Mouse (Mus musculus) gastrocnemius, postnatal 14 days (tissue): ENCODE measurements around the gene Gm19345. TPM values are rescaled to one million over a fixed set of nuclear protein-coding genes. Genes with fewer than 3 reads are reported as not detected.
A peak's percentile ranks its signal among the peaks of the same experiment; 100 is the strongest.

Source experiments
- DNase-seq: peaks from one replicate; pipeline ENCODE4 v3.0.0; 2021; ENCODE audit warnings: mixed read lengths
- intact Hi-C: fragments of 180-260 bp; cut with DNase I; formaldehyde crosslinking; loops from one replicate; pipeline ENCODE4 v1.15.1; 2025; ENCODE audit warnings: low total_unique reads
- long read RNA-seq, 2 experiments: library from polyadenylated mRNA; stranded (forward); transcript quantifications; one replicate each; pipeline ENCODE4 v2.0.0; 2021
- total RNA-seq, 2 experiments: library from RNA; stranded (reverse); gene quantifications; 2 replicates each; pipeline ENCODE4 v1.2.3; 2021

Gene Gm19345
- total RNA-seq, result not detected
- long read RNA-seq, experiment 1, result 0 reads
- long read RNA-seq, experiment 2, result 0 reads

GRCm38 (mm10) chr7:19851858-19852570, at the start of gene Gm19345:
Gm19345 (plus strand) TSS chr7:19852003.
- DNase-seq, result no peak
- intact Hi-C loops, result no loop called here

DNA sequence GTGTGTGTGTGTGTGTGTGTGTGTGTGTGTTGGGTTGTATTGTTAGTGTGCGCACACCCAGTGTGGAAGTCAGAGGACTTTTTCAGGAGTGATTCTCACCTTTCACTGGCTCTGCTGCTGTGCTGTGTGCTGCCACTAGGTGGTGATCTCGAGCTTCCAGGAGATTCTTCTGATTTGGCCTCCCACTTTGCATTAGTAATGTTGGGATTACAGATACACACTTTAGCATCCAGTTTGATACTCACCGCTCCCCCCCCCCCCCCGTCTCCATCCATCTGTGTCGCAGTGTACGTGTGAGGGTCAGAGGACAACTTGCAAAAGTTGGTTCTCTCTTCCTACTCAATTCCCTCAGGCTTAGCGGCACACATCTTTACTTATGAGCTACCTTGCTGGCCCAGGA, 48.8 kb upstream of the Gm19345 start:
- peak; percentile 52 for DNase-seq
- intact Hi-C loops, result loop anchor here (2.0 kb wide), 1 partner anchor 40 kb away; no protein-coding TSS in a partner anchor

DNA sequence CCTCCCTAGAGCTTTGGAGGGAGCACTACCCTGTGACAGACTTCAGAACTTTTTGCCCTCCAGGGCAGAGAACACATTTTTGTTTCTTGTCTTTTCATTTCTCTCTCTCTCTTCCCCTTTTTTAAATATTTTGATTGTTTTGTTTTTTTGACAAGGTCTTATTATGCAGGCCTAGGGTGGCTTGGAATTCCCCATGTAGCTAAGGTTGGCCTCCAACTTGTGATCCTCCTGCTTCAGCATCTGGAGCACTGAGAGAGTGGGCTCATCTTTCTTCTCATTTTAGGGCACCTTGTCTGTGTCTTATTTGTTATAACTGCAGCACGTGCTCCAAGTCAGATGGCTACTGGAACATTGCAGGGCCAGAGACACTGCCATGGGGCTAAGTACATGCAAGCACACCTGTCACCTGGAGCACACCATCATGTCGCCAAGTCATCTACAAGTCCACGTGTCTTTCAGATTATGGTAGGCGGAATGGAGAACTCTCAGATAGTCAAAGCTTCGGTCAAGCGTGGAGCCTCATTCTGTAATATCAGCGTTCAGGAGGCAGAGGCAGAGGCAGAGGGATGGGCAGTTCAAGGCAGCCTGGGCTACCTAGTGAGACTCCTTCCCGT, 45.3 kb upstream of the Gm19345 start:
- no peak for DNase-seq
- intact Hi-C loops, result no loop called here

DNA sequence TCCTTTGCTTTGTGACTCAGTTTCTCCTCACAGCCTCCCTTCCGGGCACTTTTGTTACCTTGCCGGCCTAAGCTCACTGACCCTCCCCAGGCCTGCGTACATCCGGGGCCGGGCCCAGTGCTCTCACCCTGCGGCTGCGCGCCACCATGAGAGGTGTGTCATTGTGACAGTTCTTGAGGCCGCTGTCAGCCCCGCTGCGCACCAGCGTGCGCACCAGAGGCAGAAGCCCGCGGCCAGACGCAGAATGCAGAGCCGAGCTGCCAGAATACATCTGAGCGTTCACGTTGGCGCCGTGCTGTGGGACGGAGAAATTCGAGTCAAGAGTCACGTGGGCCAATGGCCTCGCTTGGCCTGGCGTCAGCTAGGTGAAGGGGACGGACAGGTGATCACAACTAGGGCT, 42.4 kb upstream of the Gm19345 start:
- intact Hi-C loops, result no loop called here
- DNase-seq, result no peak

- DNase-seq, result peak; percentile 61
- intact Hi-C loops, result no loop called here
These were observed 40.7 kb upstream of the Gm19345 start for GRCm38 (mm10) chr7:19811114-19811513.

DNA sequence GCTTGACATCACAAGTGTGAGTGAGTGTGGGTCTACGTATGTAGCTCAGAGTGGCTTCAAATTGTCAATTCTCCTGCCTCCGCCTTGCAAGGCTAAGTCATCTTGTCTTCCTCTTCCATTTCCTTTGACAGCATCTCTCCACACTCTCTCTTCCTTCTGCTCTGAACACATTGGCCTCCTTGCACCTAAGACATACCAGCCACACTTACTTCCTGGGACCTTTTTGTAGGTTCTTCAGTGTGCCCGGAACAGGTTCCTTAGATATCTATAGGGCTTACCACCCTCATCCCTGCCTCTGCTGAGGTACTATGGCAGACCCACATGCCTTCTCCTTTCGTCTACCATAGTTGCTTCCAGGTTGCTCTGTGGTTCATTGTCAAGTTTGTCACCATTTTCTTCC, 38.6 kb upstream of the Gm19345 start:
- DNase-seq, result no peak
- intact Hi-C loops, result no loop called here

DNA sequence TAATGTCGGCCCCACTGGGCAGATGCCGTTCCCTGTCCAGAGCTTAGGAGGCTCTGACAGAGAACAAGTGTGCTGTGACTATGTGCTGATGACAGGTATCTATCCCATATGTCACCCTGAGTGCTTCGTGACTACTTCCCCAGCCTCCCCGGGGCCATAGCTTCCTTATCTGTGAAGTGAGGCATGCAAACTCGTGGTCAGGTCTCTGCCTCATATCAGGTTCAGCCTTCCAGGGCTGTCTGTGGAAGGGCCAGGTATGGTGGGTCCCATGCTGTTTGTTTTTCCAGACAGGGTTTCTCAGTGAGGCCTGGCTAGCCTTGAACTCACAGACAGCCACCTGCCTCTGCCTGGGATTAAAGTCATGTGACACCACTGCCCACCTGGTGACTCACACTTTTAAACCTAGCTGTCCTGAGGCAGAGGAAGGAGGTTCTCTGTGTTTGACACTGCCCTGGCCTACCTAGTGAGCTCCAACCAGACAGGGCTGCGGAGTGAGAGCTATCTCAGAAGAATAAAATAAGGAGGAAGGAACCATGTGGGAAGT, 38.2 kb upstream of the Gm19345 start:
- no peak for DNase-seq
- intact Hi-C loops, result no loop called here

DNA sequence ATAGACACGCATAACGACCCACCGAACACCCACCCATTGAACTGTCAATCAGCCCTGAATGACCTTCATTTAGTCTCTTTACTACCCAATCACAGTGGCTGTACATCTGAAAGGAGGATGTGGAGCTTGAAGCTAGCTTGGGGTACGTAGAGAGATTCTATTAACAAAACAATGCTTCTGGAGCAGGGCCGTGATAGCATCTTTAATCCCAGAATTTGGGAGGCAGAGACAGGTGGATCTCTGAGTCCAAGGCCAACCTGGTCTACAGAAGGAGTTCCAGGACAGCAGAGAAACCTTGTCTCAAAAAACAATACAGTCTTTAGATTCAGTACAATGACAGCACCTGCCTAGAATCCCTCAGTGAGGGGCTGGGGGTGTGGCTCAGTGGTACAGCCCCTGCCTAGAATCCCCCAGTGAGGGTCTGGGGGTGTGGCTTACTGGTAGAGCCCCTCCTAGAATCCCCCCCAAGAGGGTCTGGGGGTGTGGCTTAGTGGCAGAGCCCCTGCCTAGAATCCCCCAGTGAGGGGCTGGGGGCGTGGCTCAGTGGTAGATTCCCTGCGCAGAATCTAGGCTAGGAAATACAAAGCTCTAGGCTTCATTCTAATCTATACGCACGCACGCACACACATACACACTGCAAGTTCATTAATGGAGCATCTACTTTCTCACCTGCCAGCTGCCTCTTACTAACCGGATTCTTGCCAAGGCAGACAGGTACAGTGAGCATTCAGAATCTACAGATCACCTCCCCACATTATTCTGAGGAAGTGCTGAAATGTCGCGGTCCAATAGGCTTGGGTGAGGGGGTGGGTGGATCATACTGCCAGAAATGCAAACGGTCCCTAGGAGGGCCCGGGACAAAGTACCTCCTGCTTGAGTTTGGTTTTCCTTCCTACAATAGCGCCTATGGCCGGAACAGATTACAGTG, 36.2 kb upstream of the Gm19345 start:
- intact Hi-C loops, result no loop called here

DNA sequence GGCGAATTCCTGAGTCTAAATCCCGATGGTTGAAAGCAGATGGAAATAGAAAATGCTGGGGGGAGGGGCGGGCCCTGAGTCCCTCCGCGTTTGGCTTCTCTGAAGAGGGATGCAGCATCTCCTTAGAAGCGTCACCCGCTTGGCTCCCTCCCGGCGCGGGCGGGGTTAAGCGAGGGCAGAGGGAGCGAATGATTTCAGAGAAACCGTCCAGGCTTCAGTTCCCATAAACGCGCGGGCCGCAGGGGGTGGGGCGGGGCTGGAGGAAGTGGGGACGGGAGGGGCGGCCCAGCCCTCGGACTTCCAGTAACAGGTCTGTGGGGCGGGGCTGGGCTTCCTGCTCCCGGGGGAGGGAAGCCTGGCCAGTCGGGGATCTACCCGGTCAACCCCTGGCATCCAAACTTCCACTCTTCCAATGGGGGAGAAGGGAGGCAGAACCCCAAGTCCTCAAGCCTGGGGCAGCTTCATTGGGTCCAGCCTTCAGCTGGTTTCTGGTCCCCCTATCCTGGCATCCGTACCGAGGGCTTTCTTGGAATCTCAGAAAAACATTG, 35.5 kb upstream of the Gm19345 start:
- intact Hi-C loops, result no loop called here
- peak; percentile 93 for DNase-seq

More for the DNA sequence above, 36.2 kb upstream of the Gm19345 start:
- DNase-seq, result no peak

GRCm38 (mm10) chr7:19817382-19818105, 34.3 kb upstream of the Gm19345 start:
- peak; percentile 77 for DNase-seq
- intact Hi-C loops, result no loop called here

GRCm38 (mm10) chr7:19818440-19818839, 33.4 kb upstream of the Gm19345 start:
- intact Hi-C loops, result no loop called here
- DNase-seq, result no peak

DNA sequence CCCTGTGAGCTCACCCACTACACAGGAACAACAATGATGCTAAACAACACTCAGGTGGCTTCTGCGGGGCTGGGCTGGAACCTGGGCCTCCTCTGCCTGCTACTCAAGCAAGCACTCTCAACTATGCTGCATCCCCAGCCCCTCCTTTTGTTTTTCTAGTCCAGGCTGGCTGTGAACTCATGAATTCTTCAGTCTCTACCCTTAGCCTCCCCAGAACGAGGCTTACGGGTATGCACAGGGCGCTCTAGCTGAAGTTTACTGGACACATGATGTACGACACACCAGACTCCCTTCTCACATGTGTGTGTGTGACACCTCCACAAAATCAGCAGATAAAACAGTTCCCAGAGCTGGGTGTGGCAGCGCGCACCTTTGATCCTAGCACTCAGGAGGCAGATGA, 32.9 kb upstream of the Gm19345 start:
- DNase-seq, result no peak
- intact Hi-C loops, result no loop called here

DNA sequence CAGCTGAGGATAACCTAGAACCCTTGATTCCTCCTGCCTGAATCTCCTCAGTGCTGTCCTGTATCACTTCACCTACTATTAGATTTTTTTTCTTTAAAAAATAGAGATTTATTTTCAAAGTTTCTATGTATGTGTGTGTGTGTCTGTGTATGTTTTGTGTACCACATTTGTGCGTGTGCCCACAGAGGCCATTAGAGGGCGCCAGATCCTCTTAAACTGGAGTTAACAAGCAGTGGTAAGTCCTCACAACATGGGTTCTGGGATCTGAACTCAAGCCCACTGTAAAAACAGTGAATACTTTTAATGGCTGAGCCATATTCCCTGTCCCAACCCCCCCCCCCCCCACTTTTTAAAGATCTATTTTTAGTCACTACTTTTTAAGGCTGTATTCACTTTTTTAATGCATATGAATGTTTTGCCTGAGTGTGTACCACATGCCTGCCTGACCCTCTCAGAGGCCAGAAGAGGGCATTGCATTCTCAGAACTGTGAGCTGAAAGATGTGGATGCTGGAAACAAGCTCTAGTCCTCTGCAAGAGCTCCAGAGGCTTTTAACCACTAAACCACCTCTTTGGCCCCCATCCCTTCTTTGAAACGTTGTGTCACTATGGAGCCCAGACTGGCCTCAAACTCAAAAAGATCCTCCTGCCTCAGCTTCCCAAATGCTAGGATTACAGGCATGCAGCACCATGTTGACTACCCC, 31.3 kb upstream of the Gm19345 start:
- no peak for DNase-seq
- intact Hi-C loops, result no loop called here

DNA sequence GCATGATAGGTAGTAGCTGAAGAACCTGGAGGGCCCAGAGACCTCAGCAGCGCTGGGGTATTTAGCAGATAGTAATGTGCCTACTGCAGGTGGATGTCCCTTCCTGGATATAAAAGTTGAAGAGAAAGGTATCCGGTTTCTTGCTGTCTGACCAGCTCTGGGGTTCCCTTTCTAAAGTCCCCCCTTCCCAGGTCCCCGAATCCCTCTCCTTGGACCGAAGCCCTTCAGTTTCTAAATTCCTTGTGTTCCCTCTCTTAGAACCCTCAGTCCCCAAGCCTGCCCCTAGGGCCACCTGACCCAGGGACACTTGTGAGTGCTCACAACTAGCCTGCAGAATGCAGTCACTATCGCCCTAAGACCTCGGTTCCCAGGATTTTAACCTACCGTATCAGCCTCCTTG, 30.2 kb upstream of the Gm19345 start:
- no peak for DNase-seq
- intact Hi-C loops, result no loop called here

DNA sequence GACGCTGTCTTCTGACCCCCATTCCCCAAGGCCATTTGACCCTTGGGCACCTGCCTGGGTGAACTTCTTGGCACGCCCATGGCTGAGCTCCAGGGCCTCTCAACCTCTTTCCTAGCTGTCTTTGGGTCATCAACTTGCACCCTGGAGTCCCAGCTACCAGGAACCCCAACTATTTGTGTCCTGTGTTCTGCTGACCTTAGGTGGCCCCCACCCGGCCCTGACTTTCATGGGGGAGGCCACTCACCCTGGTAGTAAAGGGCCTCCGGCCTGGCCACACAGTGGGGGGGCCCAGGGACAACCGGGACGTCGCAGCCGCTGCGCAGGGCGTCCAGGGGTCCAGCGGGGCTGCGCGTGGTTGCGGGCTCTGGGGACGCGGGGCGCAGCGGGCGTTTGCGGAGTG, 29.6 kb upstream of the Gm19345 start:
- DNase-seq, result no peak
- intact Hi-C loops, result no loop called here

DNA sequence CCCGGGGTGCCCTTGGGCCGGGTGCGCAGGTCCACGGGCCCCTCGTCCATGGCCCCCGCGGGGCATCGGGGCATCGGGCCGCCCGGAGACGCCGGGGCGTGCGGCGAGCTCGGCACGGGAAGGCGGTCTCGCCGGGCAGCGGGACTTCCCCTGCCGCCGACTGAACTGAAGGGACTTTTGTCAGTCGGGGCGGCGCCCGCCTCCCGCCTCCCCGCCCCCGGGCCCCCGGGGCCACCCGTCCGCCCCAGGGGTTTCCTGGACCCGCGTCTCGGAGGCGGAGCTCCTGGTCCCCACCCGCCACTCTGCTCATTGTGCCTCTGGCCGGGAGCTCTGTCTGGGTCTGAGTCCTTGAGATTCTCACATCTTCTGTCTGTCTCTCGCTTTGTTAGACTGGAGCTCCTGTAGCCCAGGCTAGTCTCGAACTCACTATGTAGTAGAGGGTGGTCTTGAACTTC, 29.2 kb upstream of the Gm19345 start, which contains the start of gene Bcl3:
Gene Bcl3, minus strand, starts transcription at position 167 of the 455 bp plus-strand sequence.
- DNase-seq, result peak; percentile 72
- intact Hi-C loops, result no loop called here

GRCm38 (mm10) chr7:19823256-19824181, 28.3 kb upstream of the Gm19345 start:
- no peak for DNase-seq
- intact Hi-C loops, result no loop called here
